Comparison of ENCODE assay signal across 13 mouse cellular contexts in the genomic region with DNA sequence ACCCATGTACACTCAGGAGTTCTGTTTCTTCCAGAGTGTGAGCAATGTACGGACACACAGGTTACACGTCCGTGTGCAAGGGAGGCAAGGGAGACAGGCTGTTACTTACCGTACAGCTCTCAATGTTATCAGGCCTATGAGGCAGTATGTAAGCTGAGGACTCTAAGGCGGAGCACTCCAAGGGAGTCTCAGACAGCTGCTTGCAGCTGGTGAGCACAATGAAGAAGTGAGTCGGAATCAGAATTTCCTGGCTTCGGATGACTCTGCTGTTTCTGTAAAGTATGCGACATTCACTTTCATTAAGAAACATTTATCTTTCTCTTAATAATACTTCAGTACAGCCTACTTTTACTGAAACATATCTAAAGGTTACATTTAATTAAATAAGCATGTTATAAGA.
"Had no signal": no experiment of that assay in that cellular context is flagged by ENCODE, and none has a peak within 500 bp of the region (broad histone marks: within the 10 kb centered on the region; RNA-seq: fewer than 3 reads in every experiment).

No protein-coding gene starts in this region.

- H3K27ac ChIP-seq: left cerebral cortex, adult 2 months; limb, embryonic 10.5 days; liver, embryonic 15.5 days; midbrain, embryonic 10.5 days; neural tube, embryonic 15.5 days had no signal

- H3K27me3 ChIP-seq: liver, embryonic 15.5 days; neural tube, embryonic 15.5 days had no signal

- H3K4me3 ChIP-seq: left cerebral cortex, adult 2 months; limb, embryonic 10.5 days; liver, embryonic 15.5 days; midbrain, embryonic 10.5 days; myocyte; neural tube, embryonic 15.5 days had no signal

- H3K36me3 ChIP-seq: limb, embryonic 10.5 days; liver, embryonic 15.5 days; midbrain, embryonic 10.5 days; neural tube, embryonic 15.5 days had no signal

- H3K9me3 ChIP-seq: limb, embryonic 10.5 days; liver, embryonic 15.5 days; midbrain, embryonic 10.5 days; neural tube, embryonic 15.5 days had no signal

- H3K4me2 ChIP-seq: liver, embryonic 11.5 days; liver, embryonic 15.5 days; neural tube, embryonic 15.5 days had no signal

- H3K4me1 ChIP-seq: liver, embryonic 15.5 days; midbrain, embryonic 10.5 days; neural tube, embryonic 15.5 days had no signal

- H3K9ac ChIP-seq: liver, embryonic 15.5 days; neural tube, embryonic 15.5 days had no signal

- DNase-seq: kidney, adult 11 months; kidney, postnatal 14 days; midbrain, embryonic 14.5 days; right cerebral cortex, adult 18-20 months; right cerebral cortex, postnatal 25 days; thymus, postnatal 4 days had no signal
